Mouse (Mus musculus): ENCODE data around the gene Aspg.

The Aspg gene

GRCm38 (mm10) chr12:112113710-112114109 lies 7.2 kb downstream of the Aspg start:
- DNase-seq (ENCODE audit: low spot score in 2 of 2) = peak in 1 of 2 experiments; percentile 78

GRCm38 (mm10) chr12:112117006-112117405 lies 10.5 kb downstream of the Aspg start:
- no peak for DNase-seq (ENCODE audit: low spot score in 2 of 2)

- no peak for DNase-seq (ENCODE audit: low spot score in 2 of 2)
These were observed 11.2 kb downstream of the Aspg start for GRCm38 (mm10) chr12:112117649-112118048.

- no peak for DNase-seq (ENCODE audit: low spot score in 2 of 2)
These were observed 14.7 kb downstream of the Aspg start for GRCm38 (mm10) chr12:112121188-112121587.

GRCm38 (mm10) chr12:112125903-112126302 lies 19.4 kb downstream of the Aspg start:
- DNase-seq (ENCODE audit: low spot score in 2 of 2) = no peak

- no peak for DNase-seq (ENCODE audit: low spot score in 2 of 2)
These were observed 20.6 kb downstream of the Aspg start for GRCm38 (mm10) chr12:112126931-112127635.

GRCm38 (mm10) chr12:112128526-112128925 lies 22.0 kb downstream of the Aspg start:
- no peak for DNase-seq (ENCODE audit: low spot score in 2 of 2)

- no peak for DNase-seq (ENCODE audit: low spot score in 2 of 2)
These were observed 22.9 kb downstream of the Aspg start for GRCm38 (mm10) chr12:112129300-112129856.

GRCm38 (mm10) chr12:112130161-112130860 lies 23.8 kb downstream of the Aspg start:
- no peak for DNase-seq (ENCODE audit: low spot score in 2 of 2)

- DNase-seq (ENCODE audit: low spot score in 2 of 2) = no peak
These were observed 24.5 kb downstream of the Aspg start for GRCm38 (mm10) chr12:112130957-112131356.

GRCm38 (mm10) chr12:112140231-112140630 lies 33.8 kb downstream of the Aspg start:
- no peak for DNase-seq (ENCODE audit: low spot score in 2 of 2)

GRCm38 (mm10) chr12:112140745-112141144 lies 34.3 kb downstream of the Aspg start:
- DNase-seq (ENCODE audit: low spot score in 2 of 2) = no peak

- no peak for DNase-seq (ENCODE audit: low spot score in 2 of 2)
These were observed 34.8 kb downstream of the Aspg start for GRCm38 (mm10) chr12:112141300-112141699.

- DNase-seq (ENCODE audit: low spot score in 2 of 2) = no peak
These were observed 36.8 kb downstream of the Aspg start for GRCm38 (mm10) chr12:112143116-112143832.

GRCm38 (mm10) chr12:112143833-112144201 lies 37.3 kb downstream of the Aspg start:
- DNase-seq (ENCODE audit: low spot score in 2 of 2) = no peak

- DNase-seq (ENCODE audit: low spot score in 2 of 2) = no peak
These were observed 38.1 kb downstream of the Aspg start for GRCm38 (mm10) chr12:112144377-112145115.

GRCm38 (mm10) chr12:112145211-112145874 lies 38.9 kb downstream of the Aspg start:
- peak; percentile 63 to 88 for DNase-seq (ENCODE audit: low spot score in 2 of 2)

GRCm38 (mm10) chr12:112145875-112146651 lies 39.6 kb downstream of the Aspg start, which contains the start of gene Kif26a:
Gene Kif26a, plus strand, starts transcription at chr12:112146208.
- DNase-seq (ENCODE audit: low spot score in 2 of 2) = peak; percentile 61 to 71

GRCm38 (mm10) chr12:112147365-112147764 lies 40.9 kb downstream of the Aspg start:
- DNase-seq (ENCODE audit: low spot score in 2 of 2) = no peak

GRCm38 (mm10) chr12:112150011-112150410 lies 43.5 kb downstream of the Aspg start:
- DNase-seq (ENCODE audit: low spot score in 2 of 2) = no peak

All from frontal cortex, postnatal 10 days (tissue).